ENCODE assay signal across 18 mouse cellular contexts in the genomic region with DNA sequence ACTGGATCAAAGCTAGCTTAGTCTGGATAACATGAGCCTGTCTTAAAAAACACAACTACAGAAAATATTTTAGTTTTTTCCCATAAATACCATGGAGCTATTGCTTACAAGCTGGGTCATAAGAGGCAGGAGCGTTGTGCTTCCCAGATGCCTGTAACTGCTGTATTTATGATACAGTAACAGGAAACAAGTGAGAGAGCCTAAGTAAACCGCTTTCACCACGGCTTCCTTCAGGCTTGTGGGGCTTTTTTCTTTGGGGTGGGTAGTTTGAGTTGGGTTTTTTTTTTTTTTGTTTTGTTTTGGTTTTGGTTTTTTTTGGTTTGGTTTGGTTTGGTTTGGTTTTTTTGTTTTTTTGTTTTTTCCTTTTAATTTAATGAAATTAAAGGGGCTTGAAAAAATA. TPM values are rescaled to one million over a fixed set of nuclear protein-coding genes. Genes with fewer than 3 reads are reported as not detected.
A peak's percentile ranks its signal among the peaks of the same experiment; 100 is the strongest.
DNase-seq lines count a peak whose midpoint lies in the region; ATAC-seq and TF ChIP-seq lines count a peak whose summit lies in the region.
"Had no signal": no experiment of that assay in that cellular context is flagged by ENCODE, and none has a peak within 500 bp of the region (broad histone marks: within the 10 kb centered on the region; RNA-seq: fewer than 3 reads in every experiment).

No protein-coding gene starts in this region.

- WGBS in kidney, postnatal 0 days, result 76% methylated on average over 3 of the region's 3 CpGs

- no peaks in the 10 kb centered on the region for H3K27me3 ChIP-seq in kidney, postnatal 0 days (ENCODE audit: insufficient read depth, low read length)
- H3K27me3 ChIP-seq: embryonic facial prominence, embryonic 12.5 days; forebrain, embryonic 15.5 days; heart, embryonic 13.5 days; hindbrain, embryonic 12.5 days had no signal

- no peak for ATAC-seq in kidney, postnatal 0 days (replicated peaks; ENCODE audit: low FRiP score, low read depth)
- peak; percentile 82 for ATAC-seq in common myeloid progenitor, adult 5-6 weeks (replicated peaks; ENCODE audit: low read depth, poor library complexity, severe bottlenecking)
- ATAC-seq in inflammation-experienced regulatory T-cells, adult 6 months, result no peak
- ATAC-seq: activated CD4-positive, CD25-positive, alpha-beta regulatory T cell, adult 4 months; forebrain, embryonic 15.5 days; hindbrain, embryonic 16.5 days had no signal

- peak; percentile 8 for DNase-seq in kidney, postnatal 0 days (ENCODE audit: low spot score)
- no peak for DNase-seq in kidney, postnatal 25 days
- DNase-seq in 416B (ENCODE audit: low read depth), result peak; percentile 83
- peak; percentile 60 for DNase-seq in naive thymus-derived CD4-positive, alpha-beta T cell, adult 2 months (ENCODE audit: low read depth)
- no peak for DNase-seq in adrenal gland, postnatal 14 days
- DNase-seq: cerebellum, adult 11 months; cerebellum, adult 8-10 months; cerebellum, postnatal 14 days; gastrocnemius, postnatal 36 days; heart, postnatal 36 days had no signal

- H3K4me3 ChIP-seq in kidney, postnatal 0 days (replicated peaks; ENCODE audit: low read depth, low read length), result no peak overlapping the region
- H3K4me3 ChIP-seq: embryonic facial prominence, embryonic 12.5 days; forebrain, embryonic 15.5 days; heart, embryonic 13.5 days; hindbrain, embryonic 12.5 days had no signal

- H3K4me1 ChIP-seq in kidney, postnatal 0 days (replicated peaks; ENCODE audit: insufficient read depth, low read length), result no peaks in the 10 kb centered on the region
- H3K4me1 ChIP-seq: embryonic facial prominence, embryonic 12.5 days; forebrain, embryonic 15.5 days; heart, embryonic 13.5 days; hindbrain, embryonic 12.5 days had no signal

- no peak overlapping the region for H3K9ac ChIP-seq in kidney, postnatal 0 days (ENCODE audit: low read depth, low read length)
- H3K9ac ChIP-seq: embryonic facial prominence, embryonic 12.5 days; forebrain, embryonic 15.5 days; heart, embryonic 13.5 days; hindbrain, embryonic 12.5 days had no signal

- TF ChIP-seq CTCF in kidney, postnatal 0 days (IDR thresholded peaks at IDR 0.05; ENCODE audit: low read depth), result no peak

- H3K27ac ChIP-seq in kidney, postnatal 0 days, result no peak overlapping the region
- H3K27ac ChIP-seq: embryonic facial prominence, embryonic 12.5 days; forebrain, embryonic 15.5 days; heart, embryonic 13.5 days; hindbrain, embryonic 12.5 days had no signal

- H3K9me3 ChIP-seq in kidney, postnatal 0 days (replicated peaks; ENCODE audit: low read length), result no peaks in the 10 kb centered on the region
- H3K9me3 ChIP-seq: embryonic facial prominence, embryonic 12.5 days; forebrain, embryonic 15.5 days; heart, embryonic 13.5 days; hindbrain, embryonic 12.5 days had no signal

- peaks cover 23% of the 10 kb centered on the region for H3K36me3 ChIP-seq in kidney, postnatal 0 days (ENCODE audit: insufficient read depth, low read length)
- H3K36me3 ChIP-seq: forebrain, embryonic 15.5 days had no signal

- H3K4me2 ChIP-seq in kidney, postnatal 0 days (ENCODE audit: low read length), result no peak overlapping the region
- H3K4me2 ChIP-seq: embryonic facial prominence, embryonic 12.5 days; forebrain, embryonic 15.5 days; heart, embryonic 13.5 days; hindbrain, embryonic 12.5 days had no signal

RNA-seq across cellular contexts. Expression of a gene that starts 41.2 kb away (rescaled TPM):
- 125 and 138 TPM in 2 replicates for polyA plus RNA-seq in kidney, postnatal 0 days (2015; fragmentation: Nextera tagmentation; extraction: Ambion mirVana)
- total RNA-seq in common myeloid progenitor, adult 5-6 weeks (2017), result 95.6 and 111 TPM in 2 replicates
- 914 and 944 TPM in 2 replicates for total RNA-seq in adrenal gland, postnatal 14 days (2021)
- polyA plus RNA-seq in inflammation-experienced regulatory T-cells, adult 6 months (2017; shearing (Covaris generic)), result 100 to 1,000 TPM; 132 to 161 (median 134) TPM

RNA-seq across cellular contexts. Expression of a gene that starts 56.3 kb away (rescaled TPM):
- polyA plus RNA-seq in kidney, postnatal 0 days (2015; fragmentation: Nextera tagmentation; extraction: Ambion mirVana), result 9.9 TPM in 2 replicates
- 9.6 and 17.1 TPM in 2 replicates for total RNA-seq in common myeloid progenitor, adult 5-6 weeks (2017)
- total RNA-seq in adrenal gland, postnatal 14 days (2021), result 44.7 and 51.3 TPM in 2 replicates
- polyA plus RNA-seq in inflammation-experienced regulatory T-cells, adult 6 months (2017; shearing (Covaris generic)), result 10 to 100 TPM; 40.6 to 60.2 (median 44.9) TPM

RNA-seq across cellular contexts. Expression of a gene that starts 57.9 kb away (rescaled TPM):
- polyA plus RNA-seq in kidney, postnatal 0 days (2015; fragmentation: Nextera tagmentation; extraction: Ambion mirVana), result 163 and 168 TPM in 2 replicates
- 37.5 and 49.2 TPM in 2 replicates for total RNA-seq in common myeloid progenitor, adult 5-6 weeks (2017)
- 87.9 and 88.6 TPM in 2 replicates for total RNA-seq in adrenal gland, postnatal 14 days (2021)
- 10 to 100 TPM; 53.4 to 93.7 (median 81.4) TPM for polyA plus RNA-seq in inflammation-experienced regulatory T-cells, adult 6 months (2017; shearing (Covaris generic))

Comparison
In these comparisons a context has a peak if more than half of its experiments do, and no peak if none do; other contexts are left out.
1. DNase-seq: peak in kidney, postnatal 0 days (single experiment), 416B (single experiment) and naive thymus-derived CD4-positive, alpha-beta T cell, adult 2 months (single experiment); none in kidney, postnatal 25 days (0 of 2) and adrenal gland, postnatal 14 days (single experiment).